Mouse (Mus musculus): ENCODE data around the gene Pdia6. TPM values are rescaled to one million over a fixed set of nuclear protein-coding genes. Genes with fewer than 3 reads are reported as not detected.
A peak's percentile ranks its signal among the peaks of the same experiment; 100 is the strongest.

Gene Pdia6
- 100 to 1,000 TPM; 187 to 216 TPM for total RNA-seq (2021)
- long read RNA-seq, experiment 1, transcript Pdia6-201 (13 exons, 2,175 nt), result major isoform, 460 of 478 reads
- long read RNA-seq, experiment 1, partial matches to known transcripts, result 10 of 478 reads
- long read RNA-seq, experiment 1, other reads (novel, unspliced or antisense), result 8 of 478 reads
- long read RNA-seq, experiment 2, transcript Pdia6-201 (13 exons, 2,175 nt), result major isoform, 94 of 106 reads
- long read RNA-seq, experiment 2, partial matches to known transcripts, result 4 of 106 reads
- long read RNA-seq, experiment 2, other reads (novel, unspliced or antisense), result 8 of 106 reads

DNA sequence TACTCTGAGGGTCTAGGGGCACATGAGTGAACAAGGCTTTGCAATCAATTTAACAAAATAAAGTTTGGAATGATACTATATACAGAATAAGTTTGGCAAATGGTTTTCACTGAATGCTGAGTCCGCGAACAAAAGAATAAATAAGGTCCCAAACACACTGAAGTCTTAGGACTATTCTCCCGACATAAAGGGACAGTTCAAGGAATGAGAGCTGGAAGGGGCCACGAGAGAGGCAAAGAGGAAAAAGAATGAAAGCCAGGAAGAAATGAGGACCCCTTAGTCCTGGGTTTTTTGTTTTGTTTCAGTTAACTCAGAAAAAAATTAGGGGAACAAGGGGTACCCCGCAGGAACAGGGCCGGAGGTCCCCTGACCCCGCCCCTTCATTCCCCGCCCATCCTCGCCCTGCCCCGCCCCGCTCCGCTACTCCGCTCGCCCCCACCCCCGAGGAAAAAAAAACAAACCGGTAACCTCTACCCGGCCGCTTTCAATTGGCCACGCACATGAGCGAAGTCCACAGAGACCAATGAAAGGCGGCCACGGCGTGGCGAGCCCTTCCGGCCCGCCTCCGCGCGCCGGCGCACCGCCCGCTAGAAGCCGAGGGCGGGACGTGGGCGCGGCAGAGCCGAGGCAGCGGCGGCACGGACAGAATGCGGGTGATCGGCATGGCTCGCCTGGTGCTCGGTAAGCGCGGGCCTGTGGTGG lies at the start of gene Pdia6:
Gene Pdia6, plus strand, starts transcription at position 575 of the 702 bp plus-strand sequence.
- peak; percentile 94 for DNase-seq

DNA sequence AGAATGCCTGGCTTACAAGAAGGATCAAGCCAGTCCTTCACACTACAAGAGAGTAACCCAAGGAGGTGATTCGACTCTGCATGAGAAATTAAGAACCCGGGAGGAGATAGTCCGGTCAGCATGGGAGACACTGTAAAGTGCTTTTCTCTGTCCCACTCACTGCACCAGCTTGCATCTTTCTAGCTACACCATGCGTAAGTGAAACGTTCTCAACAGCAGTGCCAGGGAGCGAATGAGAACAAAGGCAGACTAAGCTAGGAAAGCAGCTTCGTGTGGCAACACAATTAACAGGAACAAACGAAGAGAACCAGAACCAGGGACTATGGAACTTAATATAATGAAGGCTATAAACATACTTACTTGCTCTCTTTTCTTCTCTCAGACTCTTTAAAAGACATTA lies 48.0 kb upstream of the Pdia6 start:
- no peak for DNase-seq

DNA sequence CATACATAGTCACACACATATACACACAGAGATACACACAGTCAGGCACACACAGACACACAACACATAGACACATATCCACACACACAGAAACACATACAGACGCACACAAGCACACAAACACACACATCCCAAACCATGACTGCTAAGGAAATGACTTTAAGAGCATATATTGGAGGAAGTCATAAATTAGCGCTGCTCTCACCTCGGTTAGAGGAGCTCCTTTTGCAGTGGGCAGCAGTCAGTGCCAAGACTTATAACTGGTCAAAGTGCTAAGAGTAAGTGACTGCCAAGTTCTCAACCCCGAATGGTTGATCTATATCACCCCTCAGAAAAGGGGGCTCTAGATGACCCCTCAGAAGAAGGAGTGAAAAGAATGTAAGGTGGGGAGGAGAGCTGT lies 47.2 kb upstream of the Pdia6 start:
- DNase-seq, result no peak

GRCm38 (mm10) chr12:17220631-17221030 lies 45.7 kb upstream of the Pdia6 start:
- peak; percentile 72 to 75 for DNase-seq

DNA sequence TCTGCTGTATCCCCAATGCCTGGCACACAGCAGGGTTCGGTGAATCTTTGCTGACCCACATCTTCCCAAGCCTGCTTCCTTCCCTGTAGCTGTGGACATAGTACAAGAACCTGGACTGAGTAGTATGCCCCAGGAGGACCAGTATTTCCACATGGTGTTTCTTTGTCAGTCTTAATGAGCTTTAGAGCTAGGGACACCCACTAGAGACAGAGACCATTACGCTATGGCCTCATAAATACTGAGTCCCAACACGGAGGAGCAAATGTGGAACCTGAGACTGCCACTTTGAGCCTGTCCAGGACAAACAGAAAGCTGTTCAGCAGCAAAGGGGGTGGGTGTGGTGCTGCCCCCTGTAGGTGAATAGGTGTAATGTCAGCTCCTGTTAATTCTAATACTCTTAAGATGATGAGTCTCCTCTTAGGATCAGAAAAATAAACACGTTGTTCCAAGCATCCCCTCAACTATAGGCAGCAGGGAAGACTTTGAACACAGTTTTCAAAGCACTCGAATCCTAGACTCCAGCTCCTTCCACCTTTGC lies 44.4 kb upstream of the Pdia6 start:
- DNase-seq, result peak in 1 of 2 experiments; percentile 37

GRCm38 (mm10) chr12:17223050-17223449 lies 43.3 kb upstream of the Pdia6 start:
- DNase-seq, result no peak

DNA sequence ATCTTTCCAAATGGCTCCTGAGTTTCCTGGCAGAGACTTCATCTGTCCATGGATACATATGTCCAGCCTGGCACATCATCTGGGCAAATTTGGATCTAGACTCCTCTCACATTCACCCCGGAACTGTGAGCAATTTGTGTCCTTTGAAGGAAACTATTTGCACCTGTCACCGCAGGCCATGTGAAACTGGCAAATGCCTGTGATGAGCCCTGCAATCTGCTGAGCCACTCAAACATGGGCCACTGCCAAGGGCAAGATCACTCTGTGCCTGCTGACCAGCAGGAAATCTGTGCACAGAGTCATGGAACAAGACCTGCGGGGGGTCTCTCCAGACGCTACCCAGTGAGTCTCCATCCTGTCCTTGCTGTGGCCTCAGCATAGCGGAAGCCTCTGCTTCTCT lies 41.3 kb upstream of the Pdia6 start:
- peak; percentile 60 to 71 for DNase-seq

DNA sequence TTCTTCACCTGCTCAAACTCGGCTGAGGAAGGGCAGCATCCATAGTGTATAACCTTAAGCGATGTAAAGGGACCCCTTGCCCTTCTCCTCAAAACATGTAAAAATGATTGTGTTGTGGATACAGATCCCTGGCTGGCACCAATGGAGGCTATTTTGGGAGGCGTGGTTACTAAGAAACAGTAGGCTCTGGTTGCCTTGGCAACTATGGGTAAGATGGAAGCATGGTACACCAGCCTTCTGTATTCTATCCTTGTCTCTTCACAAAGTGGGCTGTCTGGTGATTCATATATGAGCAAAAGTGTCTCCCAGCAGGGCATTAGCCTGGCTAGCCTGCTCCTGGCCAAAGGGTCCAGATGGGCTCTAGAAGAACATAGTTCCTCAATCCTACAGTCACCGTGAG lies 38.4 kb upstream of the Pdia6 start:
- no peak for DNase-seq

- DNase-seq, result peak; percentile 55 to 70
These were observed 35.8 kb upstream of the Pdia6 start for GRCm38 (mm10) chr12:17230581-17230980.

GRCm38 (mm10) chr12:17231513-17231912 lies 34.8 kb upstream of the Pdia6 start:
- no peak for DNase-seq

GRCm38 (mm10) chr12:17235535-17236313 lies 30.6 kb upstream of the Pdia6 start:
- DNase-seq, result no peak

GRCm38 (mm10) chr12:17238588-17239427 lies 27.5 kb upstream of the Pdia6 start:
- DNase-seq, result no peak

DNA sequence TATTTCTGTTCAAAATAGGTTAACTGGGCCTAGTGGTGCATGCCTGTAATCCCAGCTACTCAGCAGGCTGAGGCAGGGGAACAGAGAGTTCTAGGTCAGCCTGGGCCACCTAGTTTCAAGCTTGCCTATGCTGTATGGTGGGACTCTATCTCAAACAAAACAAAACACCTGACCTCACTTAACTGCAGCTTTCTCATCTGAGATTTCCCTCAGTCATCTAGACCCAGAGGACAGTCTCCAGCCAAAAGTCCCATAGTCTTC lies 27.0 kb upstream of the Pdia6 start:
- DNase-seq, result no peak

DNA sequence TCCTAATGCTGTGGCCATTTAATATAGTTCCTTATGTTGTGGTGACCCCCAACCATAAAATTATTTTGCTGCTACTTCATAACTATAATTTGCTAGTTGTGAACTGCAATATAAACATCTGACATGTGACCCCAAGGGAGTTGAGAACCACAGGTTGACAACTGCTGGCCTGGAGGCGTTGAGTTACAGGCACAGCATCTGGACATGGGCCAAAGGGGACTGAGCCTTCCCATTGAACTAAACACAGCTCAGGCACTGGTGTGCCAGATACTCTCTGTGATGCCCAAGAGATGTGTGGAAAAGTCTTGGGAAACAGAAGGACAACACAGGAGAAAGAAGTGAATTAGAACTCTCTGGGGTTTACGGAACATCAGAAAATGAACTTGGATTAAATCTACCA lies 25.3 kb upstream of the Pdia6 start:
- no peak for DNase-seq

GRCm38 (mm10) chr12:17241614-17242013 lies 24.7 kb upstream of the Pdia6 start:
- DNase-seq, result no peak

DNA sequence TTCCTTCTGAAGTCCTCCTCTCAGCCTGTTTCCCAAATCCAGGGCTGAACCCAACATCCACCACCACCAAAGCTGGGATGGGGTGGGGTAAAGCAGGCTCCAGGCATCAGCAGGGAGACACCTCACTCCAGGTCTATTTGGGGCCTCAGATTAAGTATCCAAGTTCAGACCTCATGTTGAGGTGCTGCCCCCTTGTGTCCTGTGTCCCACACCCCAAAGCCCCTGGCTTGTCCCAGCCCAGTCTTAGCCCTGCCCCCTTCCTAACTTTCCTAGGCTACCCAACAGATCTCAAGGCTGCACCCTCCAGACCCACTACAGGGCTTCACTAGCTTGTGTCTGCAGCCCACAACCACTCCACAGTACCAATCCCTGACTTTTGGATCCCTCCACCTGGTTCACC lies 24.3 kb upstream of the Pdia6 start:
- peak; percentile 17 to 62 for DNase-seq

GRCm38 (mm10) chr12:17250962-17251361 lies 15.4 kb upstream of the Pdia6 start:
- DNase-seq, result no peak

- peak; percentile 61 to 76 for DNase-seq
These were observed 13.3 kb upstream of the Pdia6 start for GRCm38 (mm10) chr12:17253069-17253468.

DNA sequence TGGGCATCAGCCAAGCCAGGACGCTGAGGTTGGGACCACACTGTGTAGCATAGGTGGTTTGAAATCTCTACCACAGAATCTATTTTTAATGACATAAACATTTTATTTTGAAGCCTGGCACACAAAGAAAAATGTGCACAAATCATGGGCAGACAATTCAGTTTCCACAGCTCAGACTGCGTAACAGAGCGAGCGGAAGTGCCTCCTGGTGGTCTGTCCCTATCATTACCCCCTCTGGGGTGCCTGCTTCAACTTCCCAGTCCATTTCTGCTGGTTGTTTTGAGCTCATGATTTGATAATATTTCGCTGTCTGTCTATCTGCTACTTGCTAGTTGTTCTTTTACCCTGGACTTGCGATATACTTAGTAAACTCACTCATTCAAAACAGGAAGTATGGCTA lies 10.7 kb upstream of the Pdia6 start:
- no peak for DNase-seq

DNA sequence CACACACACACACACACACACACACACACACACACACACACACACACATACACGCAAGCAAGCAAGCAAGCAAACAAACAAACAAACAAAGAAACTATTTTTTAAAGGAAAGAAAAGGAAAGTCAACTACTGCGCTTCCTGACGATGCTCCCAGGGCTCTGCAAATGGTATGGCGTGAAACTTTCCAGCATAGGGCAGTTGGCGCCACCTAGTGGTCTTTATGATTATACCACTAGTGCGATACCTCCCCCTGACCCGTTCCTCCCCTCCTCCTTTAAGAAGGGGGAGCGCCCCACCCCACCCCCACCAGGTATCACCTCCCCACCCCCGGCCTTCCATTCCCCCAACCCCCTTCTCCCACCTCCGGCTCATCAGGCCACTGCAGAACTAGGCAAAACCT lies 9.4 kb upstream of the Pdia6 start:
- peak; percentile 47 to 66 for DNase-seq

DNA sequence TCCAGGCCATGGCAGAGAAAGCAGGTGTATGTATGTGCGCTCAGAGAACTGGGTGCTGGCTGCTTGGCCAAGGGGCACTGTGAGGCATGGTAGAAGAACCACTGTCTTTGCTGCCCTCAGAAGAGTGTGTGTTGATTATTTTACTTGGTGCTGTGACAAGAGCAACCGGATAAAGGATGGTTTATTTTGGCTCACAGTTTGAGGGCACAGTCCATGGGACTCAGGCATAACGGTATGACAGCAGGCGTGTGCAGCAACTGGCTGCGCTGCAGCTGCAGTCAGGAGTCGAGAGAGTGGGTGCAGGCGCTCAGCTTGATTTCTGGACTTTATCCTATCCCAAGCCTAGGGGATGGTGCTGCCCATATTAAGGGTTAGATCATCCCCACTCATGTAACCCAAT lies 7.9 kb upstream of the Pdia6 start:
- DNase-seq, result no peak

- DNase-seq, result no peak
These were observed 5.3 kb upstream of the Pdia6 start for GRCm38 (mm10) chr12:17261005-17261404.

All from adrenal gland, postnatal 36 days (tissue).